Mouse (Mus musculus): ENCODE results near the gene Rnf152. TPM values are rescaled to one million over a fixed set of nuclear protein-coding genes. Genes with fewer than 3 reads are reported as not detected.

The Rnf152 gene
- polyA plus RNA-seq, 1 experiment, result 0.16 TPM

- no peaks in the 10 kb centered on the region for H3K27me3 ChIP-seq (ENCODE audit: control insufficient read depth, insufficient read depth, low read length)
- no peak for DNase-seq
- H3K4me3 ChIP-seq (ENCODE audit: control insufficient read depth, insufficient read depth, low read length), result no peak overlapping the region
- no peak overlapping the region for H3K27ac ChIP-seq (ENCODE audit: control insufficient read depth, insufficient read depth, low read length)
- no peaks in the 10 kb centered on the region for H3K36me3 ChIP-seq (ENCODE audit: control insufficient read depth, insufficient read depth, low read length)
- no peak for TF ChIP-seq CTCF (IDR thresholded peaks at IDR 0.05; ENCODE audit: borderline replicate concordance, control insufficient read depth, extremely low read depth, insufficient read depth, low read length, poor library complexity)
- no peak for TF ChIP-seq POLR2A (IDR thresholded peaks at IDR 0.05; ENCODE audit: control insufficient read depth, extremely low read depth, insufficient read depth, low read length, poor library complexity)
- 93% methylated on average over 4 of the region's 4 CpGs for WGBS
- no peaks in the 10 kb centered on the region for H3K4me1 ChIP-seq (replicated peaks; ENCODE audit: control insufficient read depth, insufficient read depth, low read length)
Observed at GRCm38 (mm10) chr1:105337397-105337796, 19.1 kb downstream of the Rnf152 start.

- no peak for DNase-seq
- H3K27ac ChIP-seq (ENCODE audit: control insufficient read depth, insufficient read depth, low read length), result no peak overlapping the region
- H3K36me3 ChIP-seq (ENCODE audit: control insufficient read depth, insufficient read depth, low read length), result no peaks in the 10 kb centered on the region
- no peaks in the 10 kb centered on the region for H3K27me3 ChIP-seq (ENCODE audit: control insufficient read depth, insufficient read depth, low read length)
- WGBS, result 95% methylated on average over 5 of the region's 5 CpGs
- TF ChIP-seq POLR2A (IDR thresholded peaks at IDR 0.05; ENCODE audit: control insufficient read depth, extremely low read depth, insufficient read depth, low read length, poor library complexity) (no peak), CTCF (IDR thresholded peaks at IDR 0.05; ENCODE audit: borderline replicate concordance, control insufficient read depth, extremely low read depth, insufficient read depth, low read length, poor library complexity) (no peak)
- H3K4me3 ChIP-seq (ENCODE audit: control insufficient read depth, insufficient read depth, low read length), result no peak overlapping the region
- no peaks in the 10 kb centered on the region for H3K4me1 ChIP-seq (replicated peaks; ENCODE audit: control insufficient read depth, insufficient read depth, low read length)
Observed at GRCm38 (mm10) chr1:105336096-105336495, 20.4 kb downstream of the Rnf152 start.

- 93% methylated on average over 8 of the region's 8 CpGs for WGBS
- no peaks in the 10 kb centered on the region for H3K36me3 ChIP-seq (ENCODE audit: control insufficient read depth, insufficient read depth, low read length)
- no peaks in the 10 kb centered on the region for H3K4me1 ChIP-seq (replicated peaks; ENCODE audit: control insufficient read depth, insufficient read depth, low read length)
- no peaks in the 10 kb centered on the region for H3K27me3 ChIP-seq (ENCODE audit: control insufficient read depth, insufficient read depth, low read length)
- H3K4me3 ChIP-seq (ENCODE audit: control insufficient read depth, insufficient read depth, low read length), result no peak overlapping the region
- H3K27ac ChIP-seq (ENCODE audit: control insufficient read depth, insufficient read depth, low read length), result no peak overlapping the region
- TF ChIP-seq POLR2A (IDR thresholded peaks at IDR 0.05; ENCODE audit: control insufficient read depth, extremely low read depth, insufficient read depth, low read length, poor library complexity) (no peak), CTCF (IDR thresholded peaks at IDR 0.05; ENCODE audit: borderline replicate concordance, control insufficient read depth, extremely low read depth, insufficient read depth, low read length, poor library complexity) (no peak)
- no peak for DNase-seq
Observed at GRCm38 (mm10) chr1:105332087-105332731, 24.3 kb downstream of the Rnf152 start.

- Histone ChIP-seq H3K27me3 (ENCODE audit: control insufficient read depth, insufficient read depth, low read length) (no peaks in the 10 kb centered on the region), H3K36me3 (ENCODE audit: control insufficient read depth, insufficient read depth, low read length) (no peaks in the 10 kb centered on the region), H3K4me1 (replicated peaks; ENCODE audit: control insufficient read depth, insufficient read depth, low read length) (no peaks in the 10 kb centered on the region), H3K27ac (ENCODE audit: control insufficient read depth, insufficient read depth, low read length) (no peak overlapping the region), H3K4me3 (ENCODE audit: control insufficient read depth, insufficient read depth, low read length) (no peak overlapping the region)
- no peak for DNase-seq
- TF ChIP-seq CTCF (IDR thresholded peaks at IDR 0.05; ENCODE audit: borderline replicate concordance, control insufficient read depth, extremely low read depth, insufficient read depth, low read length, poor library complexity), result no peak
- TF ChIP-seq POLR2A (IDR thresholded peaks at IDR 0.05; ENCODE audit: control insufficient read depth, extremely low read depth, insufficient read depth, low read length, poor library complexity), result no peak
- WGBS, result 88% methylated on average over 5 of the region's 5 CpGs
Observed at GRCm38 (mm10) chr1:105331605-105332004, 24.9 kb downstream of the Rnf152 start.

GRCm38 (mm10) chr1:105330581-105331320, 25.8 kb downstream of the Rnf152 start:
- Histone ChIP-seq H3K4me1 (replicated peaks; ENCODE audit: control insufficient read depth, insufficient read depth, low read length) (no peaks in the 10 kb centered on the region), H3K27ac (ENCODE audit: control insufficient read depth, insufficient read depth, low read length) (no peak overlapping the region), H3K36me3 (ENCODE audit: control insufficient read depth, insufficient read depth, low read length) (no peaks in the 10 kb centered on the region), H3K27me3 (ENCODE audit: control insufficient read depth, insufficient read depth, low read length) (no peaks in the 10 kb centered on the region), H3K4me3 (ENCODE audit: control insufficient read depth, insufficient read depth, low read length) (no peak overlapping the region)
- no peak for DNase-seq
- TF ChIP-seq CTCF (IDR thresholded peaks at IDR 0.05; ENCODE audit: borderline replicate concordance, control insufficient read depth, extremely low read depth, insufficient read depth, low read length, poor library complexity) (no peak), POLR2A (IDR thresholded peaks at IDR 0.05; ENCODE audit: control insufficient read depth, extremely low read depth, insufficient read depth, low read length, poor library complexity) (no peak)
- WGBS, result 91% methylated on average over 5 of the region's 5 CpGs

- no peaks in the 10 kb centered on the region for H3K4me1 ChIP-seq (replicated peaks; ENCODE audit: control insufficient read depth, insufficient read depth, low read length)
- H3K4me3 ChIP-seq (ENCODE audit: control insufficient read depth, insufficient read depth, low read length), result no peak overlapping the region
- DNase-seq, result no peak
- no peaks in the 10 kb centered on the region for H3K27me3 ChIP-seq (ENCODE audit: control insufficient read depth, insufficient read depth, low read length)
- H3K36me3 ChIP-seq (ENCODE audit: control insufficient read depth, insufficient read depth, low read length), result no peaks in the 10 kb centered on the region
- TF ChIP-seq CTCF (IDR thresholded peaks at IDR 0.05; ENCODE audit: borderline replicate concordance, control insufficient read depth, extremely low read depth, insufficient read depth, low read length, poor library complexity), result no peak
- TF ChIP-seq POLR2A (IDR thresholded peaks at IDR 0.05; ENCODE audit: control insufficient read depth, extremely low read depth, insufficient read depth, low read length, poor library complexity), result no peak
- H3K27ac ChIP-seq (ENCODE audit: control insufficient read depth, insufficient read depth, low read length), result no peak overlapping the region
- 97% methylated on average over 1 of the region's 1 CpGs for WGBS
Observed at GRCm38 (mm10) chr1:105327789-105328188, 28.7 kb downstream of the Rnf152 start.

Data from thymus, adult 2 months (tissue).